Comparison of ENCODE assay signal across 8 mouse cellular contexts in the genomic region with DNA sequence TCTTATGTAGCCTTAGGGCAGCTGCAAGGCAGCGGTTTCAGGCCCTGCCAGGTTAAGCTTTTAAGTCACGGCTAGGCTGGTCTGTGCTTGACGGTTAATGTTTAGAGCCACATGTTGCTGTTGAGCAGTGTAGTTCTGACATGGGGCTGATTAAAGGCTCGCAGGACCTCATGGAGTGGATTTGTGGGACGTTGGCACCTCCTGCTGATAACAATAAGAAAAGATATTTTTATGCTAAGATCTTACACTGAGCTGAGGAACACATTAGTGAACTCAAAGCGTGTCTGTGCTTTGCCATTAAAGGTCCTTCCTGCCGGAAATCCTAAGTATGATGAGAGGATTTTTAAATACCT. TPM values are rescaled to one million over a fixed set of nuclear protein-coding genes. Genes with fewer than 3 reads are reported as not detected.
A peak's percentile ranks its signal among the peaks of the same experiment; 100 is the strongest.
DNase-seq lines count a peak whose midpoint lies in the region; ATAC-seq lines count a peak whose summit lies in the region.

No protein-coding gene starts in this region.

- no peak overlapping the region for H3K9ac ChIP-seq in heart, embryonic 14.5 days (ENCODE audit: low read length)
- no peak overlapping the region for H3K9ac ChIP-seq in limb, embryonic 13.5 days
- H3K9ac ChIP-seq in neural tube, embryonic 15.5 days (replicated peaks): no peak overlapping the region

- no peak for ATAC-seq in heart, embryonic 14.5 days (ENCODE audit: insufficient number of reproducible peaks, insufficient read depth, low FRiP score, low read depth)
- 0 out of 2 replicates have a peak, but pooled peaks have one; percentile 21 for ATAC-seq in erythroid progenitor cell, adult 5-6 weeks (replicated peaks; ENCODE audit: low FRiP score, poor library complexity, severe bottlenecking)
- peak; percentile 72 for ATAC-seq in limb, embryonic 13.5 days (ENCODE audit: low FRiP score, low read depth)
- ATAC-seq in neural tube, embryonic 15.5 days (ENCODE audit: low FRiP score): no peak

- WGBS in heart, embryonic 14.5 days: 30% methylated on average over 7 of the region's 7 CpGs
- 5% methylated on average over 7 of the region's 7 CpGs for WGBS in limb, embryonic 13.5 days
- 64% methylated on average over 7 of the region's 7 CpGs for WGBS in neural tube, embryonic 15.5 days

- intact Hi-C loops in heart, postnatal 36 days (cut with DNase I): loop anchor here (1.0 to 5.0 kb wide), 2 partner anchors 374 to 816 kb away; no protein-coding TSS in a partner anchor

- no peak overlapping the region for H3K27ac ChIP-seq in heart, embryonic 14.5 days (replicated peaks in 1 of 2; ENCODE audit: control insufficient read depth in 1 of 2, insufficient read depth in 1 of 2, low read depth in 2 of 2, low read length in 2 of 2)
- 0 out of 2 replicates have a peak overlapping the region, but pooled peaks have one; percentile 48 for H3K27ac ChIP-seq in limb, embryonic 13.5 days
- H3K27ac ChIP-seq in neural tube, embryonic 15.5 days (replicated peaks): no peak overlapping the region

- no peak overlapping the region for H3K4me3 ChIP-seq in heart, embryonic 14.5 days (ENCODE audit: control insufficient read depth in 1 of 2, insufficient read depth in 1 of 2, low read depth in 1 of 2, low read length in 2 of 2)
- H3K4me3 ChIP-seq in limb, embryonic 13.5 days: peak overlapping the region; percentile 25
- no peak overlapping the region for H3K4me3 ChIP-seq in neural tube, embryonic 15.5 days (replicated peaks)

- no peaks in the 10 kb centered on the region for H3K9me3 ChIP-seq in heart, embryonic 14.5 days (ENCODE audit: control insufficient read depth, low read length)
- H3K9me3 ChIP-seq in limb, embryonic 13.5 days: no peaks in the 10 kb centered on the region
- H3K9me3 ChIP-seq in neural tube, embryonic 15.5 days (replicated peaks): no peaks in the 10 kb centered on the region

- H3K27me3 ChIP-seq in heart, embryonic 14.5 days (ENCODE audit: control insufficient read depth, insufficient read depth, low read length): no peaks in the 10 kb centered on the region
- no peaks in the 10 kb centered on the region for H3K27me3 ChIP-seq in limb, embryonic 13.5 days
- H3K27me3 ChIP-seq in neural tube, embryonic 15.5 days (replicated peaks): no peaks in the 10 kb centered on the region

- DNase-seq in heart, postnatal 36 days: no peak
- DNase-seq in A20 (ENCODE audit: low read depth, low spot score): peak; percentile 86
- no peak for DNase-seq in cerebellum, postnatal 4 days (ENCODE audit: low spot score in 2 of 2)
- DNase-seq in frontal cortex, postnatal 25 days (ENCODE audit: low spot score in 2 of 2): no peak

- no peaks in the 10 kb centered on the region for H3K36me3 ChIP-seq in heart, embryonic 14.5 days (ENCODE audit: control insufficient read depth, insufficient read depth, low read length)
- H3K36me3 ChIP-seq in limb, embryonic 13.5 days: peaks cover 17% of the 10 kb centered on the region
- peaks cover 43% of the 10 kb centered on the region for H3K36me3 ChIP-seq in neural tube, embryonic 15.5 days

- peaks cover 8 to 15% of the 10 kb centered on the region in 2 experiments; a peak in 2 of 4 replicates for H3K4me1 ChIP-seq in heart, embryonic 14.5 days (ENCODE audit: control insufficient read depth in 2 of 2, insufficient read depth in 2 of 2, low read length in 2 of 2)
- H3K4me1 ChIP-seq in limb, embryonic 13.5 days: peaks cover 40% of the 10 kb centered on the region
- no peaks in the 10 kb centered on the region; the same call in 1 of the 2 replicates for H3K4me1 ChIP-seq in neural tube, embryonic 15.5 days

- H3K4me2 ChIP-seq in heart, embryonic 14.5 days (ENCODE audit: low read length): peak overlapping the region; percentile 59
- peak overlapping the region; percentile 52 for H3K4me2 ChIP-seq in limb, embryonic 13.5 days (replicated peaks)
- H3K4me2 ChIP-seq in neural tube, embryonic 15.5 days: no peak overlapping the region

RNA-seq across cellular contexts. Expression of a gene that starts 53.9 kb away (rescaled TPM):
- 2.3 TPM in 2 replicates for polyA plus RNA-seq in heart, embryonic 14.5 days (2014; fragmentation: Nextera tagmentation; extraction: Ambion mirVana)
- total RNA-seq in heart, postnatal 36 days (2021): not detected
- 0.42 and 0.72 TPM in 2 replicates for total RNA-seq in erythroid progenitor cell, adult 5-6 weeks (2015; ENCODE audit: low replicate concordance)
- total RNA-seq in erythroid progenitor cell, adult 5-6 weeks (2017; ENCODE audit: low replicate concordance): 0.51 TPM in 1 of 2 replicates, not detected in the other
- 9.8 and 9.9 TPM in 2 replicates for polyA plus RNA-seq in limb, embryonic 13.5 days (2015; fragmentation: Nextera tagmentation; extraction: Ambion mirVana)
- 20.7 and 22.1 TPM in 2 replicates for polyA plus RNA-seq in neural tube, embryonic 15.5 days (2015; fragmentation: Nextera tagmentation; extraction: Ambion mirVana)

Comparison
In these comparisons a context has a peak if more than half of its experiments do, and no peak if none do; other contexts are left out.
1. ATAC-seq: peak in erythroid progenitor cell, adult 5-6 weeks (single experiment) and limb, embryonic 13.5 days (single experiment); none in heart, embryonic 14.5 days (single experiment) and neural tube, embryonic 15.5 days (single experiment).